Mouse (Mus musculus) limb, embryonic 10.5 days (tissue): Measurements from ENCODE around the gene Arsk. TPM values are rescaled to one million over a fixed set of nuclear protein-coding genes. Genes with fewer than 3 reads are reported as not detected.
A peak's percentile ranks its signal among the peaks of the same experiment; 100 is the strongest.

Experiments used
- DNase-seq: peaks from one replicate; pipeline ENCODE4 v3.0.0-alpha.2; 2017; ENCODE audit warnings: low spot score
- H3K27ac ChIP-seq: fragments of 300-500 bp; sonication (generic); 2 replicates; pipeline ENCODE4 v1.5.1; 2016; ENCODE audit warnings: mild to moderate bottlenecking
- H3K27me3 ChIP-seq: fragments of 300-500 bp; sonication (generic); 2 replicates; pipeline ENCODE4 v1.6.1; 2016; ENCODE audit warnings: low read depth, mild to moderate bottlenecking; ENCODE audit not compliant: poor library complexity, severe bottlenecking
- H3K36me3 ChIP-seq: fragments of 300-500 bp; sonication (generic); 2 replicates; pipeline ENCODE4 v1.6.1; 2016; ENCODE audit warnings: mild to moderate bottlenecking, moderate library complexity
- H3K4me1 ChIP-seq: fragments of 300-500 bp; sonication (generic); 2 replicates; pipeline ENCODE4 v1.6.1; 2016
- H3K4me3 ChIP-seq: fragments of 300-500 bp; sonication (generic); 2 replicates; pipeline ENCODE4 v1.5.1; 2016; ENCODE audit warnings: mild to moderate bottlenecking, moderate library complexity
- H3K9me3 ChIP-seq: fragments of 300-500 bp; sonication (generic); replicated peaks from 2 replicates; pipeline ENCODE4 v1.6.1; 2016; ENCODE audit warnings: mild to moderate bottlenecking
- WGBS: fragments of 180-500 bp; shearing (Covaris S2); methylation state at CpG from one replicate; pipeline ENCODE4 v1.1.7; 2016; 5-methylcytosine and 5-hydroxymethylcytosine counted together
- polyA plus RNA-seq: library from polyadenylated mRNA; unstranded; fragments of >200 nt; fragmentation: Nextera tagmentation; extraction: Ambion mirVana; gene quantifications from 2 replicates; pipeline ENCODE4 v1.2.1, GENCODE M21; 2016

Gene Arsk
- polyA plus RNA-seq, 1 experiment from 2014 or later: 4.6 TPM

DNA sequence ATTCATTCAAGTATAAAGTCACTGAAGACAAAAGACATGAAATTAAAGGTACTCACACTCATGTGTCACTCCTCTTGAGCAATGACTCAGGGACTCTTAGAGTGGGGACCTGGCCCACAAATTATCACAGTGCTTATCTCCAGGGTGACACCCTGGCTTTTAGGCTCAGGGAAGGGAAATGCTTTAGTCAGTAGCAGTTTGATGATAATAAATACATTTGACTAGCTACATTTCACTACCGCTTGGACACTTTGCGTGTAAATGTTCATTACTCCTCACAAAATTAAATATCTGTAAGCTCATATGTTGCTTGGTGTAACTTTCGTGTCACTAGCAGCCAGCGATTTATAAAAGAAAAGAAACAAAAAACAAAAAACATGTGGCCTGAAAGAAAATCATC is 81.0 kb downstream of the Arsk start:
- no peak for DNase-seq
- H3K9me3 ChIP-seq: no peaks in the 10 kb centered on the region
- H3K27ac ChIP-seq: peak overlapping the region; percentile 93; the same call in 1 of the 2 replicates
- H3K27me3 ChIP-seq: no peaks in the 10 kb centered on the region
- H3K4me3 ChIP-seq: peak overlapping the region; percentile 79
- H3K4me1 ChIP-seq: peaks cover 7% of the 10 kb centered on the region
- H3K36me3 ChIP-seq: no peaks in the 10 kb centered on the region
- WGBS: 74% methylated on average over 4 of the region's 4 CpGs

DNA sequence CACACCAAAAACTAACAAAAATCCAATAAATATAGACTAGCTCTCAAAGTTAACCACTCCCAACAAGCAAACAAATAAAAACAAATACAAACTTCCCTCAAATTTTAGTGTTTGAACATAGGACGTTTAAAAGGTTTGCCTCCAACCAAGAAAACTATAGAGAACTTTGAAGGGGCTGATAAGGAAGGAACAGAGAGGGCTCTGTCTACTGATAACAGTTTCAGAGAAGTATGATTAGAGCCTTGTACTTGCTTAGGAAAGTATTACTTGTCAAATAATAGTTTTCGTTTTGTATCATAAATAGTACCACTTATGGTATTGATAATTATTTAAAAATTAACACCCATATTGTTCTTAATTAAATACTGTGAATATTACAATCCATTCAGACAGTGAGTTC is 83.9 kb downstream of the Arsk start:
- Histone ChIP-seq H3K27me3 (no peaks in the 10 kb centered on the region), H3K9me3 (no peaks in the 10 kb centered on the region), H3K4me1 (peaks cover 7% of the 10 kb centered on the region), H3K36me3 (no peaks in the 10 kb centered on the region), H3K27ac (no peak overlapping the region), H3K4me3 (no peak overlapping the region)
- WGBS: 75% methylated on average over 2 of the region's 2 CpGs
- DNase-seq: no peak

Other genes with a start within 250 kb of the Arsk start
- gene Rhobtb3, start 154.7 kb downstream of the Arsk start, polyA plus RNA-seq: 60.3 and 66.4 TPM in 2 replicates
- 0.23 and 0.38 TPM in 2 replicates for gene Spata9, start 131.5 kb downstream of the Arsk start, polyA plus RNA-seq
- gene Rfesd, start 79.9 kb downstream of the Arsk start, polyA plus RNA-seq: 24.5 and 25.7 TPM in 2 replicates
- gene Gpr150, start 41.7 kb downstream of the Arsk start, polyA plus RNA-seq: 0.41 and 0.48 TPM in 2 replicates
- gene Ttc37, start 74 bp upstream of the Arsk start, polyA plus RNA-seq: 15.9 and 18.7 TPM in 2 replicates
- gene Fam81b, start 206.4 kb upstream of the Arsk start, polyA plus RNA-seq: not detected in 2 replicates